In genomic region chr13:59292905-59293304, GRCm38 (mm10) we compare ENCODE assay signal across 19 mouse cellular contexts.
DNase-seq lines count a peak whose midpoint lies in the region; ATAC-seq lines count a peak whose summit lies in the region.
"Had no signal": no experiment of that assay in that cellular context is flagged by ENCODE, and none has a peak within 500 bp of the region (broad histone marks: within the 10 kb centered on the region; RNA-seq: fewer than 3 reads in every experiment).

No protein-coding gene starts in this region.

- peaks cover 6% of the 10 kb centered on the region; the same call in 1 of the 2 replicates for H3K4me1 ChIP-seq in neural tube, embryonic 15.5 days
- H3K4me1 ChIP-seq: forebrain, embryonic 15.5 days; liver, embryonic 15.5 days had no signal

- no peaks in the 10 kb centered on the region for H3K27me3 ChIP-seq in neural tube, embryonic 15.5 days (replicated peaks)
- H3K27me3 ChIP-seq: CH12.LX; embryonic facial prominence, embryonic 13.5 days; forebrain, embryonic 15.5 days; heart, embryonic 13.5 days; liver, embryonic 15.5 days had no signal

- intact Hi-C loops in left cerebral cortex, postnatal 25 days (cut with DNase I): loop anchor here (10.0 kb wide), 1 partner anchor 488 kb away; the partner anchor contains the start of gene Ntrk2

- no peak overlapping the region for H3K9ac ChIP-seq in neural tube, embryonic 15.5 days (replicated peaks)
- H3K9ac ChIP-seq: embryonic facial prominence, embryonic 13.5 days; forebrain, embryonic 15.5 days; heart, embryonic 13.5 days; liver, embryonic 15.5 days had no signal

- 28% methylated on average over 5 of the region's 5 CpGs for WGBS in neural tube, embryonic 15.5 days

- H3K4me3 ChIP-seq in neural tube, embryonic 15.5 days (replicated peaks): no peak overlapping the region
- H3K4me3 ChIP-seq: embryonic facial prominence, embryonic 13.5 days; forebrain, embryonic 15.5 days; heart, embryonic 13.5 days; limb, embryonic 10.5 days; liver, embryonic 15.5 days had no signal

- DNase-seq in neural tube, embryonic 10.5 days (ENCODE audit: extremely low spot score, low spot score): peak; percentile 16
- peak; percentile 77 for DNase-seq in R1 (ENCODE audit: low read depth, low spot score)
- DNase-seq in embryo, embryonic 10.5 days (ENCODE audit: low spot score): peak; percentile 65
- DNase-seq in testis, postnatal 14 days (ENCODE audit: low spot score): peak; percentile 78
- no peak for DNase-seq in urinary bladder, postnatal 25 days (ENCODE audit: low spot score)
- no peak for DNase-seq in left cerebral cortex, postnatal 25 days (ENCODE audit: low spot score in 2 of 2)
- DNase-seq: cerebellum, adult 8-10 months; gastrocnemius, postnatal 25 days; kidney, postnatal 25 days; right cerebral cortex, postnatal 25 days; thymus, adult 2 months had no signal

- H3K4me2 ChIP-seq in neural tube, embryonic 15.5 days: no peak overlapping the region
- H3K4me2 ChIP-seq: embryonic facial prominence, embryonic 13.5 days; forebrain, embryonic 15.5 days; heart, embryonic 13.5 days; liver, embryonic 15.5 days had no signal

- H3K36me3 ChIP-seq in neural tube, embryonic 15.5 days: no peaks in the 10 kb centered on the region
- H3K36me3 ChIP-seq: embryonic facial prominence, embryonic 13.5 days; forebrain, embryonic 15.5 days; heart, embryonic 13.5 days; limb, embryonic 10.5 days; liver, embryonic 15.5 days had no signal

- no peak for ATAC-seq in neural tube, embryonic 15.5 days (ENCODE audit: low FRiP score)
- ATAC-seq: forebrain, embryonic 15.5 days; intestine, embryonic 16.5 days had no signal

- H3K27ac ChIP-seq in neural tube, embryonic 15.5 days (replicated peaks): no peak overlapping the region
- H3K27ac ChIP-seq: embryonic facial prominence, embryonic 13.5 days; forebrain, embryonic 15.5 days; heart, embryonic 13.5 days; limb, embryonic 10.5 days; liver, embryonic 15.5 days had no signal

- no peaks in the 10 kb centered on the region for H3K9me3 ChIP-seq in neural tube, embryonic 15.5 days (replicated peaks)
- H3K9me3 ChIP-seq: embryonic facial prominence, embryonic 13.5 days; forebrain, embryonic 15.5 days; heart, embryonic 13.5 days; limb, embryonic 10.5 days; liver, embryonic 15.5 days had no signal

Comparison
In these comparisons a context has a peak if more than half of its experiments do, and no peak if none do; other contexts are left out.
1. DNase-seq: peak in neural tube, embryonic 10.5 days (single experiment), R1 (single experiment), embryo, embryonic 10.5 days (single experiment) and testis, postnatal 14 days (single experiment); none in urinary bladder, postnatal 25 days (single experiment) and left cerebral cortex, postnatal 25 days (0 of 2).